Mouse (Mus musculus): ENCODE results near the gene Fkbp14.

The Fkbp14 gene

DNA sequence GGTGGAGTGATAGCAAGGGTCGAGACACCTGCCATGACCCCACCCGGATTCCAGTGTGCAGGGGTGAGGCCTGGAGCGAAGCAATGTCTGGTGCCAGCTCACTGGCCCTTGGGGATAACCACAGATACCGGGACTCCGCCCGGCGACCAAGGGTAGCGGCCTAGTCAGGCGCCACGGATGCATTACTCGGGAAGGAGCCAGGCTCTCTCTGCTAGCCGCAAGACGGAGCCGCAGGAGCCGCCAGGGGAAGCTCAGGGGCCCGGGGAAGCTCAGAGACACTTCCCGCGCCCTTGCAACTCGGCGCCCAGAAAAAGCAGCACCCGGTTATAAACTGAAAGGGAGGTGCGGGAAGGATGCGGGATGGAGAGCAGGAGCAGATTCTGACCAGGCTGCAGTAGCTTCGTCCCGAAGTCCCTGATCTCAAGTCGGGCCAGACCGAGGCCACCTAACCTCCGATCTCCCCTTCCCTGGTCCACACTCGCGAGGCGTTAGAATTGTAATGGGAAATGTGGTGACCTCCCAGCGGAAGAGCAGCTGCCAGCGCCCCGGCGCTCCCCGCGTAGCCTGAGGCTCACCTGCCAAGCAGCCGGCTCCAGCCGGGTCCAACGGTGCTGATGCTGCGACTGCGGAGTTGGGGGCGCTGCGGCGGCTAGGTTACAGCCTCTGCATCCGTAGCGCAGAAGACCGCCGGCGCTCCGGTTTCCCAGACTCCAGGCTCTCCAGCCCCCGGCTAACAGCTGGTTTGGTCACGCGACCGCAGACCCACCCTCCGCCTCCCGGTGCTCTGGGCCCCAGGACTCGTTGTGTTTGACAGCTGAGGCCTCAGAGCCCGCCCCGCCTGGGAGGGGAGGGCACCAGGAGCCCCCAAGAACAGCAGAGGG lies 31.2 kb downstream of the Fkbp14 start, which contains the start of gene Scrn1:
Scrn1 (minus strand) TSS at position 825 of the 881 bp plus-strand sequence.
- no peak for DNase-seq (ENCODE audit: low read depth, low spot score)
- Histone ChIP-seq H3K36me3 (ENCODE audit: control insufficient read depth, insufficient read depth, low read length, poor library complexity, severe bottlenecking) (no peaks in the 10 kb centered on the region), H3K27me3 (ENCODE audit: control insufficient read depth, insufficient read depth, low read length, poor library complexity, severe bottlenecking) (no peaks in the 10 kb centered on the region; the same call in 1 of the 2 replicates)

DNA sequence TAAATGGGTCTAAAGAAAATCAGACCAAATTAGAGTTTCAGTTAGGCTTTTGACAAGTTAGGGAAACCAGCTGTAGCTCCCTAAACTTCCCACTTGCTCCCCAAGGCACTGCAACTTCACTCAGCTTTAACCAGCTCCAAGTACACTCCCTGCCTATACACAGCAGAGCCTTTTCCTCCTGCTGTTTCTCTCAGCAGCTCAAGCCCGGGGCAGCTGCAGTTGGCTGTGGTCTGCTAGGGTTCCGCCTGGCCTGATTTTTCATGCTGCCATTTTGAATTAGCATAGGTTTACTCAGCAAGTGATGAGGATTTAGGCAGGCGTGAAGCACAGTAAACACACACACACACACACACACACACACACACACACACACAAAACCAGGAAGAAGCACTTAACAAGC lies 32.1 kb downstream of the Fkbp14 start:
- no peaks in the 10 kb centered on the region for H3K36me3 ChIP-seq (ENCODE audit: control insufficient read depth, insufficient read depth, low read length, poor library complexity, severe bottlenecking)
- H3K27me3 ChIP-seq (ENCODE audit: control insufficient read depth, insufficient read depth, low read length, poor library complexity, severe bottlenecking) = no peaks in the 10 kb centered on the region; the same call in 1 of the 2 replicates
- no peak for DNase-seq (ENCODE audit: low read depth, low spot score)

DNA sequence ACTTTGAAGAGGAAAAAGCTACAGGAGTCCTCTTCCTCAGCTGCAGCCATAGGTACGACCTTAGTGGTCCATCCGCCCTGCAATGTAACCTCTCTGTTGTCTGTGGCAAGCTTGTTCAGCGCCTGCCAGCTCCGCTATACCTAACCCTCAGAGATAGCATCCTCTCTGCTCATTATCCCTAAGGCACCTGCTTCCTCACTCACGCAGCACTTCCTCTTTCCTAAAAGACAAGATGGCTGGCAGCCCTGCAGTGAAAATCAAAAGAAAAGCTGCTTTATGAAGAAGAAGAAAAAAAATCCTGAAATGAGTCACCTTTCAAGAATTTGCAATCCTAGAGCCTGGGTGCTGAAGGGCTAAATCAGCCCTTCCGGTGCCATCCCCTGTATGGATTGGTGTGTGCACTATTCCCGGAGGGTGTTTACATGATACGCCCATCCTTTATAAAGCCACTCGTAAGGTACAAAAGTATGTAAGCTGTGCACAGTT lies 32.6 kb downstream of the Fkbp14 start:
- Histone ChIP-seq H3K27me3 (ENCODE audit: control insufficient read depth, insufficient read depth, low read length, poor library complexity, severe bottlenecking) (no peaks in the 10 kb centered on the region; the same call in 1 of the 2 replicates), H3K36me3 (ENCODE audit: control insufficient read depth, insufficient read depth, low read length, poor library complexity, severe bottlenecking) (no peaks in the 10 kb centered on the region)
- no peak for DNase-seq (ENCODE audit: low read depth, low spot score)

DNA sequence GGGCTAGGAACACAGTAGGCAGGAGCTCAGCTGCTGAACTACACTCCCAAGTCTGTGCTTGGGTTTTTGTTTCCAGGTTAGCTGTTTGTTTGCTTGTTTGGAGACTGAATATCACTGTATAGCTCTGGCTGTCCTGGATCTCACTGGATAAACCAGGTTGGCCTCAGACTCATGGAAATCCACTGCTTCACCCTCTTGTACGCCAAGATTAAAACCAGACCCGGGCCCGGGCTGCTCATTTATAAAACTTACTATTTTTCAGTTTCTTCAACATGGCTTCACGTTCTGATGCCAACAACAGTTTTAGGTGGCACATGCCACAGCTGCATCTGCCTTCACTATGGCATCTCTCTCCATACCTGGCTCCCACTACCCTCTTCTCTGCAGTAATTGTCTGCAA lies 33.5 kb downstream of the Fkbp14 start:
- Histone ChIP-seq H3K36me3 (ENCODE audit: control insufficient read depth, insufficient read depth, low read length, poor library complexity, severe bottlenecking) (no peaks in the 10 kb centered on the region), H3K27me3 (ENCODE audit: control insufficient read depth, insufficient read depth, low read length, poor library complexity, severe bottlenecking) (no peaks in the 10 kb centered on the region; the same call in 1 of the 2 replicates)
- no peak for DNase-seq (ENCODE audit: low read depth, low spot score)

DNA sequence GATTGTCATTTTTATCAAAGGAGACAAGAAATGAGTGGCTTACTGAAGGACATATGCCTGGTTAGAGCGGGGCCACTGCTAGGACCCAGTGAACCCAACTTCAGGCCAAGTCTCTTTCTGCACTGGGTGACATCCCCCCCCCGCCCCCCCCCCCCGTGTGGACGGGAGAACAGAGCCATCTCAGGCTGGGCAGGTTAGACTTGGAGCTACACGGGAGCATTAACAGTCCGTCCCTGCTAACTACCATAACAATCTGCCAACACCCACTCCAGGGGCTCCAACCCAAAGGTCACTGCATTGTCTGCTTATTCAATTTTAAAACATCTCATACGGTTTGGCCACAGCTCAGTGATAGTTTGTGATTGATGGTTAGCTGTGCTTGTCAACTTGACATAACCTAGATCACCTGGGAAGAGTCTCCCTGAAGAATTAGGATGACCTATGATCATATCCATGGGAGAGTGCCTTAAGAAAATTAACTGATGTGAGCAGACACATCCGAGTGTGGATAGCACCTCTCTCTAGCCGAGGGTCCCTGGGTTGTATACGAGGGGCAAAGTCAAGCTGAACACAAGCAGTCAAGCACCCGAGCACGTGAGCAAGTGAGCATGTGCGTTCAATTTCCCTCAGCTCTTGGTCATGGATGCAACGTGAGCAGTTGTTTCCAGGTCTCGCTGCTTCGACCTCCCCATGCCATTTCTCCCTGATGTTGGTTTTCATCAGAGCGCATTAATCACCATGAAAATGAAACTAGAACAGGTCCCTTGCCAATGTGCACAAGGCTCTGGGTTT lies 34.9 kb downstream of the Fkbp14 start:
- DNase-seq (ENCODE audit: low read depth, low spot score) = no peak
- no peaks in the 10 kb centered on the region; the same call in 1 of the 2 replicates for H3K27me3 ChIP-seq (ENCODE audit: control insufficient read depth, insufficient read depth, low read length, poor library complexity, severe bottlenecking)
- H3K36me3 ChIP-seq (ENCODE audit: control insufficient read depth, insufficient read depth, low read length, poor library complexity, severe bottlenecking) = no peaks in the 10 kb centered on the region

DNA sequence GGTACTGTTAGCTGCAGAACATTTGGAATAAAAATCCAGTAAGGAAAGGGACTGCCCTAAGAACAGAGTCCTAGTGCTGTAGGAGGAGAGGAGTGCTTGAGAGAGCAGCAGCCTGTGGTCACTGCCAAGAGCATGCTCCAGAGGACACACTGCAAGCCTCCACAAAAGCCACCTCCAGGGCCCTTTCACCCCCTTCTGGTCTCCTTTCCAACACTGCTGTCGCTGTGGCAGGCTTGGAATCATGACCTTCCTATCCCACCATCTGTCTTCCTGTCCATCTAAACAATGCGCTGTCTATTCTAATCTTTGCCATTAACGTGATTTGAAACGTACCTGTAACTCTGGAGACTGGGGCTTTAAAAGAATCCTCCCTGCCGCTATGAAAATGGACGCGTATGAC lies 38.6 kb downstream of the Fkbp14 start:
- DNase-seq (ENCODE audit: low read depth, low spot score) = no peak
- Histone ChIP-seq H3K36me3 (ENCODE audit: control insufficient read depth, insufficient read depth, low read length, poor library complexity, severe bottlenecking) (no peaks in the 10 kb centered on the region), H3K27me3 (ENCODE audit: control insufficient read depth, insufficient read depth, low read length, poor library complexity, severe bottlenecking) (no peaks in the 10 kb centered on the region)

DNA sequence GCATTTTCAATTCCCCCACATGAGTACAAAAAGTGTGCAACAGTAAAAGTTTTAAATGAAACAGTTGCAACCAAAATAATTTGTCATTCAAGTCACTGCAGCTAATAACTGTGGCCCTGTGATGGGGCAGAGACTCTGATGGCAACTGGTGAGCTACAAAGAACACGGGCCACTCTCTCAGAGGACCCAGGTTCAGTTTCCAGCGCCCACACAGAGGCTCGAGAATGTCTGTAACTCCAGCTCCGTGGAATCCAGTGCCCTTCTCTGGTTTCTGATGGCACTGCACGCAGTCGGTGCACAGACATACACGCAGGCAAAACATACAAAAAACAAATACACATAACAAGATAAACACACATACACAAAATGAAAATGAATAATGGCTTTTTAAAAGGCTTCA lies 39.4 kb downstream of the Fkbp14 start:
- Histone ChIP-seq H3K36me3 (ENCODE audit: control insufficient read depth, insufficient read depth, low read length, poor library complexity, severe bottlenecking) (no peaks in the 10 kb centered on the region), H3K27me3 (ENCODE audit: control insufficient read depth, insufficient read depth, low read length, poor library complexity, severe bottlenecking) (no peaks in the 10 kb centered on the region)
- no peak for DNase-seq (ENCODE audit: low read depth, low spot score)

DNA sequence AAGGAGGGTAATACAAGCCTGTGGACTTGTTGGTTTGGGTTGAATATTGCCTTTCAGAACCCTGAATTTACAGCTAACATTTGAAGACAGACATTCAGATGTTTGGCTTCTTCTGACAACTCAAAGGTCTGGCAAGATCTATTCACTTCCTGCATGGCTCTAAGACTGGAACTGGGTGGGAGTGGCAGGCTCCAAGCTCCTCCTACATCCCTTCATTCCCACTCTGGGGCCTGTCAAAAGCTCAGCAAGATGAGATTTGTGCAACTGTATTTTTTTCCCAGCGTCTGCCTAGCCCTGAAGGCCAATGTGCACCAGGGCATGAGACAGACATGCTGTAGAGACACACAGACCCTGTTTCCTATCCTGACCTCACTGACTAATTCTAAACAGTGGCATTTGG lies 41.3 kb downstream of the Fkbp14 start:
- no peak for DNase-seq (ENCODE audit: low read depth, low spot score)
- no peaks in the 10 kb centered on the region for H3K27me3 ChIP-seq (ENCODE audit: control insufficient read depth, insufficient read depth, low read length, poor library complexity, severe bottlenecking)
- H3K36me3 ChIP-seq (ENCODE audit: control insufficient read depth, insufficient read depth, low read length, poor library complexity, severe bottlenecking) = no peaks in the 10 kb centered on the region

DNA sequence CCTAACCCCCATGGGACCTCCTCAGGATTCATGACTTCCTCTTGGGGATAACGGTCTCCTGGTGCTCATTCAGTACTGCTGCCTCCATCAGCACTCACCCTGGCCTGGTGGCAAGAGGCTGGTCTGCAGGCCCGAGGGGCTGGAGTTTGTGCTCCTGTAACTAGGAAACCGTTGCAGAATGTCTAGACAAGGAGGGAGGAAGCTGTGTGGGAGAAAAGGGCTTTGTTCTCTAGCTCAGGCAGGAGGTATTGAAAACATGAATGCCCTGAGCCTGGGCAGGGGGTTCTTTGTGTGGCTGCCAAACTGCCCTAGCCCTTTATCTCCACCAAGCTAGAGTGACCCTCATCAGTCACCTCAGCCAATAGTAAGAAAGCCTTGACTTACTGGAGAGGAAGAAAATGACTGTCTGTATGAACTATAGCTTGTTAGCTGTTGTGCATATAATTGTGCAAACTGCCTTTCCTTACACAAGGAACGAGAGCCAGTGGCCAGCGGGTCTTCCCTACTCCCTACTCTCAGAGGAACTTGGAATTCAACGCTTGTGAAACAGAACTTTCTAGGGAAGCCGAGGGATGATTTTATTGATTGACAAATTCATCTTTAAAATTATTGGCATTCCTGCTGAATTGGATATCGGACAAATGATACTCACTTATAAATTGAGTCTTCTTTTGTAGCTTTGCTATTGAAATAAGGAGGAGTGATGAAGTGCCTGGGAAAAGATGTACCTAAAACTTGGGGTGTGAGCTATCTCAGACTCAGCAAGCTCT lies 42.6 kb downstream of the Fkbp14 start:
- DNase-seq (ENCODE audit: low read depth, low spot score) = no peak
- Histone ChIP-seq H3K36me3 (ENCODE audit: control insufficient read depth, insufficient read depth, low read length, poor library complexity, severe bottlenecking) (no peaks in the 10 kb centered on the region), H3K27me3 (ENCODE audit: control insufficient read depth, insufficient read depth, low read length, poor library complexity, severe bottlenecking) (no peaks in the 10 kb centered on the region)

DNA sequence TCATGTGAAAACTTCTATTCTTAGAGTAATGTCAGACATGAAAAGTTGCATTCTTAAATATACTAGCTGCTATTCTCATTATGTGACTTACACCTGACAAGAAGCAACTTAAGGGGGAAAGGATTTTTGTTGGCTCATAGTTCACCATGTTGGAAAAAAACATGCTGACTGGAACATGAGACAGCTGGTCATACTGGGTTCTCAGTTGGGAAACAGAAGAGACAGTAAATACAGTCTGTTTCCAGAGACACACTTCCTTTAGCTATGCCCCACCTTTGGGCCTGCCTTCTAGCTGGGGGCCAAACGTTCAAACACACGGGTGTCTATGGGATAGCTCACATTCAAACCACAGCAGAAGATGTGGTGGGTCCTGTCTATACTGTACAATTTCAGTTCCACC lies 43.5 kb downstream of the Fkbp14 start:
- no peak for DNase-seq (ENCODE audit: low read depth, low spot score)
- Histone ChIP-seq H3K36me3 (ENCODE audit: control insufficient read depth, insufficient read depth, low read length, poor library complexity, severe bottlenecking) (no peaks in the 10 kb centered on the region), H3K27me3 (ENCODE audit: control insufficient read depth, insufficient read depth, low read length, poor library complexity, severe bottlenecking) (no peaks in the 10 kb centered on the region)

DNA sequence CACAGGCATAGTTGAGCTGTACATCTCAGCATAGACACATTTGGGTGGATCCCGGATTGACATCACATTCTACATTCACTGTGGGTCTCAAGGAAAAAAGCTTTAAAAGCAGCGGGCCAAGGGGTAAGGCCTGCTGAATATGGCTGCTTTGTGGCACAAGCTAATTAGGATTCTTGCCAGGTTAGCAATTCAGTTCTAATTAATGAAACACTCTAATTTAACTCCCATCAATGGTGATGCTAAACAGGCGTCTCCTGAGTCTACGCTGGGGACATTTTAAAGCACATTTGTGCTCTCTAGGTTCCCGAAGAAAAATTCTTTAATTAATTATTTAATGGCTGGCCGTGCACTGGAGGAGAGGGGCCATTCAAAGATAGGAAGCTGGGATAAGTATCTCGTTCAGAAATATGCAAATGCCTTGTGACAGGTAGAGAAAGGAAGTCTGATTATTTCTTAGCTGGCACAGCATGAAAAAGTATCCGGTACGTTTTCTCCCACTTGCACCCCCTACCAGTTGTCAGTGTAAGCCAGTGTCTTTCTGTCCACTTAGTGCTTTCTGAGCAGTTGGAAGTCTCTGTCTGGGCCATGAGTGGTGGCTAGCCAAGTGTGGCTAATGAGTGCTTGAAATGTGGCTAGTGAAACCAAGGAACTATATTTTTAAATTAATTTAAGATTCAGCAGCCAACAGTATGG lies 44.2 kb downstream of the Fkbp14 start:
- H3K27me3 ChIP-seq (ENCODE audit: control insufficient read depth, insufficient read depth, low read length, poor library complexity, severe bottlenecking) = no peaks in the 10 kb centered on the region
- no peak for DNase-seq (ENCODE audit: low read depth, low spot score)
- H3K36me3 ChIP-seq (ENCODE audit: control insufficient read depth, insufficient read depth, low read length, poor library complexity, severe bottlenecking) = no peaks in the 10 kb centered on the region

DNA sequence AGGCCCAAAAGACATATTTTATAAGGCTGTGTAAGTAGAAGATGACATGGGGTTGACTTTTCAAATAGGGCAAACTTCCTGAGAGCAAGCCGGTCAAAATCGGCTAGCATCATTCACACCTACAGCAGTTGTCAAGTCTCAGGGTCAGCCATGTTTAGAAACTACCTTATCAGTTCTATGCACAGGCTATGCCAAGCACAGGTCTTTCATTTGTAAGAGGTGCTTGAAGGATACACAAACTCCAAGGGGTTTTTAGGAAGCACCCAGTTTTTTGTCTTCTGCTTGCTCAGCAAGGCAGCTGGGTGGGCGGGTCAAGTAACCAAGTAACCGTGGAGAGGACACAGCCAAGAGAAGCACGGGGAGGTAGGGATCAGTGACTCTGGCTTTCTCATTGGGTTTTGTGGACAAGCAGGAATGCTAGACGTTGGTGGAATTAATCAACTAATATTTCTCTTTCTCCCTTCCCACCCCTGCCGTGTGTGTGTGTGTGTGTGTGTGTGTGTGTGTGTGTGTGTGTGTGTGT lies 46.2 kb downstream of the Fkbp14 start:
- no peaks in the 10 kb centered on the region for H3K27me3 ChIP-seq (ENCODE audit: control insufficient read depth, insufficient read depth, low read length, poor library complexity, severe bottlenecking)
- DNase-seq (ENCODE audit: low read depth, low spot score) = no peak
- no peaks in the 10 kb centered on the region for H3K36me3 ChIP-seq (ENCODE audit: control insufficient read depth, insufficient read depth, low read length, poor library complexity, severe bottlenecking)

DNA sequence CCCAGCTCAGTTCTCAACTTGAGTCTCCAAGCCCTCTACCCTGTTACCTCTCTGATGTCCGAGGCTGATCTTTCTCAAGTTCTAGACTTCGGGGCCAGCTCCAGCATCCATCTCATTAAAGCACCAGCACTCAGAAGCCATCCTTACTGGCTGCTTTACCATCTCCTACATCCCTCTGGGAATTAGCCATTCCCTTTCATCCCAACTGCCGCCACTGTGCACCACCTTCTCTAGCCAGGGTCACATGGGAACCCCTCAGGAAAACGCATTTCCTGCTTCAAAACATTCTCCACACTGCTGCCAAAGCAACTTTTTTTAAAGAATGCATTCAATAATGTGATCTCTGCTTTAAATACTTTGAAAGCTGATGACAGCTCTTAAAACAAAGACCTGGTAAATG lies 47.8 kb downstream of the Fkbp14 start:
- DNase-seq (ENCODE audit: low read depth, low spot score) = no peak
- H3K27me3 ChIP-seq (ENCODE audit: control insufficient read depth, insufficient read depth, low read length, poor library complexity, severe bottlenecking) = no peaks in the 10 kb centered on the region
- H3K36me3 ChIP-seq (ENCODE audit: control insufficient read depth, insufficient read depth, low read length, poor library complexity, severe bottlenecking) = no peaks in the 10 kb centered on the region

Measured in splenic B cell, adult 2 months (primary cell).